Mouse (Mus musculus) adrenal gland, adult 10 weeks (tissue): ENCODE measurements around the gene Gm15140. TPM values are rescaled to one million over a fixed set of nuclear protein-coding genes. Genes with fewer than 3 reads are reported as not detected.

Experiments
- polyA plus RNA-seq: library from polyadenylated mRNA; stranded (reverse); fragments of 350-450 nt; fragmentation: Illumina TruSeq; extraction: RNeasy Lipid Tissue Mini Kit (QIAGEN cat#74804); gene quantifications from one replicate; pipeline ENCODE4 v1.2.3, GENCODE M21; 2014; ENCODE audit warnings: low read depth, low replicate concordance

The Gm15140 gene
- not detected for polyA plus RNA-seq

DNA sequence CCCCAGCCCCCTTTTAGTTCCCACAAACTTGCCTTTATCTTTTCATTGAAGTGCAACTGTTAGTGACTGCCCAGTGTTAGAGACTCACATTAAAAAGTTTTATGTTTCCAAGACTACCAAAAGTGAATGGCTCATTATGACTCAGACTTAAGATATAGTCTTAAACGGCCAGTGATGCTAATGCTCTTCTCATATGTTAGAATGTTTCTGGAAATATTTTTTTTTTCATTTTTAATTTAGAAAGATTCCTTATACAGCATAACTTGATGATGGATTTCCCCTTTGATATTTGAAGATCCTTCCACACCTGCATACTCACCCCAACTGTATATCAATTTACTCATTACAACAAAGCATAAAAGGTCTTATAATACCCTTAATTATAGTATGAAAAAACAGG is at the start of gene Gm15140:
TSS of gene Gm15140 (minus strand) at position 101 of the 400 bp plus-strand sequence.

Other genes with a start within 250 kb of the Gm15140 start
- gene Samt1, start 108.0 kb downstream of the Gm15140 start, polyA plus RNA-seq = not detected
- not detected for gene 4921511M17Rik, start 86.9 kb downstream of the Gm15140 start, polyA plus RNA-seq
- not detected for gene Gm10057, start 65.6 kb downstream of the Gm15140 start, polyA plus RNA-seq
- gene 4930524N10Rik, start 222.7 kb upstream of the Gm15140 start, polyA plus RNA-seq = not detected